Mouse (Mus musculus) olfactory bulb, adult 2 months (tissue): Measurements from ENCODE around the gene Cabp7.

Source experiments
- CTCF ChIP-seq: fragments of 200-500 bp; IDR thresholded peaks from 2 replicates; pipeline ENCODE4 v1.5.1; 2012; ENCODE audit warnings: low read depth, mild to moderate bottlenecking, low read length, moderate library complexity; ENCODE audit not compliant: insufficient read depth
- POLR2A ChIP-seq: fragments of 200-500 bp; IDR thresholded peaks from 2 replicates; pipeline ENCODE4 v1.6.1; 2012; ENCODE audit warnings: mild to moderate bottlenecking, low read depth, low read length, moderate library complexity; ENCODE audit not compliant: insufficient read depth

DNA sequence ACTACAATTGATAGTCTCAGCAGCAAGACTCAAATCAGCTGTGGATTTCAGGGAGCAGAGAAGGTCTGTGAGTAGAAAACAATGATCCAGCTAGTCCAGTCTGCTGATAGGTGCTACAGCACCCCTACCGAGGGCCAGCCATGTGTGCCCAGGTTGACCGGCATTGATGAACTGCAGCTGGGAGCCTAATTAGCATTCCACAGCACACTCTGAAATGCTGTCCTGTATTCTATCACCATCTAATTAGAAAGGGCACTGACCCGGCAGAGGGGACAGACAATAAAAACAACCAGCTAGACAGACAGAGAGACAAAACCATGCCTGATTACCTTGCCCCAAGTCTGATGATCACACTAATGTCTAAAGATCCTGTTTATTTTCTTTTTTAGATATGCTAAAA is 46.4 kb upstream of the Cabp7 start:
- TF ChIP-seq CTCF (no peak), POLR2A (no peak)
